Mouse (Mus musculus) limb, embryonic 14.5 days (tissue): ENCODE data around the gene Gm10272. TPM values are rescaled to one million over a fixed set of nuclear protein-coding genes. Genes with fewer than 3 reads are reported as not detected.
"Not testable (repeated sequence)": the region's sequence is repeated elsewhere in the genome, so short reads cannot be mapped to it uniquely, and the experiment has no call there.

Experiments used
- ATAC-seq: fragments of 200-750 bp; cut with Nextera tagmentation; 2 replicates; pipeline ENCODE4 v1.8.0; 2017; ENCODE audit warnings: low read depth, moderate number of reproducible peaks, moderate TSS enrichment; ENCODE audit not compliant: low FRiP score
- DNase-seq: peaks from one replicate; pipeline ENCODE4 v3.0.0-alpha.2; 2015; ENCODE audit warnings: low spot score
- H3K27ac ChIP-seq: fragments of 300-500 bp; sonication (generic); replicated peaks from 2 replicates; pipeline ENCODE4 v1.5.1; 2014; ENCODE audit warnings: low read depth, mild to moderate bottlenecking, low read length, moderate library complexity, mixed read lengths
- H3K27me3 ChIP-seq: fragments of 300-500 bp; sonication (generic); 2 replicates; pipeline ENCODE4 v1.6.1; 2014; ENCODE audit warnings: low read length, mixed read lengths; ENCODE audit not compliant: control insufficient read depth, insufficient read depth
- H3K36me3 ChIP-seq: fragments of 300-500 bp; sonication (generic); 2 replicates; pipeline ENCODE4 v1.6.1; 2014; ENCODE audit warnings: mild to moderate bottlenecking, low read length, moderate library complexity, mixed read lengths; ENCODE audit not compliant: control insufficient read depth, insufficient read depth
- H3K4me1 ChIP-seq: fragments of 300-500 bp; sonication (generic); 2 replicates; pipeline ENCODE4 v1.6.1; 2014; ENCODE audit warnings: antibody characterized with exemption, low read length, mixed read lengths; ENCODE audit not compliant: control insufficient read depth, insufficient read depth
- H3K4me2 ChIP-seq: fragments of 300-500 bp; sonication (generic); replicated peaks from 2 replicates; pipeline ENCODE4 v1.6.1; 2014; ENCODE audit warnings: low read depth, mild to moderate bottlenecking, low read length, moderate library complexity; ENCODE audit not compliant: severe bottlenecking
- H3K4me3 ChIP-seq: fragments of 300-500 bp; sonication (generic); replicated peaks from 2 replicates; pipeline ENCODE4 v1.5.1; 2014; ENCODE audit warnings: low read length
- H3K9ac ChIP-seq: fragments of 300-500 bp; sonication (generic); 2 replicates; pipeline ENCODE4 v1.6.1; 2014; ENCODE audit warnings: mild to moderate bottlenecking, low read depth, low read length, moderate library complexity; ENCODE audit not compliant: severe bottlenecking
- H3K9me3 ChIP-seq: fragments of 300-500 bp; sonication (generic); 2 replicates; pipeline ENCODE4 v1.6.1; 2016; ENCODE audit warnings: low read length; ENCODE audit not compliant: control insufficient read depth
- POLR2A ChIP-seq: fragments of 200-500 bp; IDR thresholded peaks from 2 replicates; pipeline ENCODE4 v1.8.0; 2012; ENCODE audit warnings: inconsistent platforms, mild to moderate bottlenecking, moderate library complexity, borderline replicate concordance; ENCODE audit not compliant: insufficient read depth, insufficient read length; ENCODE audit errors: extremely low read depth
- WGBS: fragments of 180-500 bp; shearing (Covaris S2); extraction: QIAGEN DNeasy Blood & Tissue Kit; methylation state at CpG from one replicate; pipeline ENCODE4 v1.1.7; 2014; 5-methylcytosine and 5-hydroxymethylcytosine counted together
- polyA plus RNA-seq, 2 experiments: library from polyadenylated mRNA; depleted of rRNA in 1 of 2; stranded (reverse) in 1 of 2; unstranded in 1 of 2; fragments of >200 nt; fragmentation: Nextera tagmentation in 1 of 2; extraction: Ambion mirVana in 1 of 2; gene quantifications; 2 replicates each; pipeline versions ENCODE4 v1.2.1 to v1.2.3; 2012 to 2014

Gene Gm10272
- polyA plus RNA-seq, 2 experiments: not detected

DNA sequence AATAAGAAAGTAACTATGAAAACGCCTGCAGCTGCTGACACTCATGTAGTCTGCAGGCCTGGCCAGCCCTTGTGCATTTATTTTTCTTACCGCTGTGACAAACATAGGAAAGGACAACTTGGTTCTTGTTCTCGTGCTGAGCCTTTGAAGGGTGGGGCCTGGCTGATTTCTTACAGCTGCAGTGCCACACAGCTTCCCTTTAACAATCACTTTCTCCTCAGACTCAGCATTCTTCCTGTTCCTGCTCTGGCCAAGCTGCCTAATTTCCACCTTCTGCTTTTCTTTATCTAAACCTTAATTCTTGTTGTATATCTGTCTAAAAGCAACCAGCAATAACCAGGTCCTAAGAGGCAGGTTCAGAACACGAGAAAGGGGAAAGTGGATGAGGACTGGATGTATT lies 7.3 kb downstream of the Gm10272 start:
- Histone ChIP-seq H3K9me3 (no peaks in the 10 kb centered on the region), H3K4me1 (no peaks in the 10 kb centered on the region), H3K27ac (no peak overlapping the region), H3K27me3 (no peaks in the 10 kb centered on the region), H3K4me2 (no peak overlapping the region), H3K9ac (no peak overlapping the region), H3K4me3 (no peak overlapping the region), H3K36me3 (no peaks in the 10 kb centered on the region)
- ATAC-seq (no peak), DNase-seq (no peak)
- no peak for TF ChIP-seq POLR2A
- 34% methylated on average over 4 of the region's 4 CpGs for WGBS

DNA sequence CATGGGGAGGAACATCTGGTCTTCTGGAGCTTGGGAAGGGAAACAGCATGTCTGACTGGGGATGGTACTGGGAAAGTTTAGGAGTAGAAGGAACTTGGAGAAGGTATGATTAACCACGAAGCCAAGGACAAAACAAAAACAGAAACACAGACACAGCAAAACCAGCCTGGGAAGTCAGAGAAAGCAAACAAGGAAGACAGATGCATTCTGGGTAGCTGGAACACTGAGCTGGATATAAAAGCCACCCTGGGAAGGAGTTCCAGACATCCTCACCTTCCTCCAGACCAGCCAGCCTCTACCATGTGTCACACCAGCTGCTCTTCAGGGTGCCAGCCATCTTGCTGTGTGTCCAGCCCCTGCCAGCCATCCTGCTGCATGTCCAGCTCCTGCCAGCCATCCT lies 9.1 kb downstream of the Gm10272 start, which contains the start of gene Gm10142:
Gene Gm10142, plus strand, starts transcription at position 301 of the 400 bp plus-strand sequence.
- Histone ChIP-seq H3K9ac (no peak within 1 kb of the TSS), H3K27ac (no peak within 1 kb of the TSS), H3K9me3 (no peaks in the 10 kb centered on the region), H3K4me1 (no peaks in the 10 kb centered on the region), H3K36me3 (no peaks in the 10 kb centered on the region), H3K27me3 (no peaks in the 10 kb centered on the region), H3K4me3 (no peak within 1 kb of the TSS), H3K4me2 (no peak within 1 kb of the TSS)
- 93% methylated on average over 1 of the region's 1 CpGs for WGBS
- TF ChIP-seq POLR2A: no peak
- ATAC-seq (no peak), DNase-seq (no peak)

DNA sequence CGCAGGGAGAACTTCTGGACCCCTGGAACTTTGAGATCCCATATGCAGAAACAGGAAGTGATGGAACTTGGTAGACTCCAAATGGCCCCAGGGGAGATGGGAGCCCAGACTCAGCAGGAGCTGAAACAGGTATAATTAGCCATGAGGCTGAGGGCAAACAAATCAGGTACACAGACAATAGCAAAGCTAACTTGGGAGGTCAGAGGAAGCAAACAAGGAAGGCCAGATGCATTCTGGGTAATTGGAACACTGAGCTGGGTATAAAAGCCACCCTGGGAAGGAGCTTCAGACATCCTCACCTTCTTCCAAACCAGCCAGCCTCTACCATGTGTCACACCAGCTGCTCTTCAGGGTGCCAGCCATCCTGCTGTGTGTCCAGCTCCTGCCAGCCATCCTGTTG lies 13.9 kb downstream of the Gm10272 start, which contains the start of gene Krtap12-1:
Gene Krtap12-1, plus strand, starts transcription at position 301 of the 400 bp plus-strand sequence.
- not testable (repeated sequence) for H3K9ac ChIP-seq, H3K27me3 ChIP-seq, H3K9me3 ChIP-seq, H3K4me1 ChIP-seq, H3K4me2 ChIP-seq, H3K36me3 ChIP-seq, H3K4me3 ChIP-seq, DNase-seq, H3K27ac ChIP-seq, ATAC-seq
- 81% methylated on average over 1 of the region's 1 CpGs for WGBS

DNA sequence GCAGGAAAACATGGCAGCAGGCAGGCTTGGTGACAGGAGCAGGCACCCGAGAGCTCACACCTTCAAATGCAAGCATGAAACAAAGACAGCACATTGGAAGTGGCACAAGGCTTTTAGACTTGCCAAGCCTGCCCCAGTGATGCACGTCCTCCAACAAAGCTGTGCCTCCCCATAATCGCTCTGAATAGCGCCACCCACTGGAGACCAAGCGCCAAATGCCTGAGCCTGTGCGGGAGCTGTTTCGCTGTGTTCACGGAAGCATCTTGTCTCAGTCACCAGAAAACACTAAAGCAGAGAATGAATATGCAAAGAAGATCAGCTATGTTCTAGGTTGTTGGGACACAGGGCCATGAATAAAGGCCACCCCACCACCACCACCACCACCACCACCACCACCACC lies 18.4 kb downstream of the Gm10272 start:
- no peak for ATAC-seq
- Histone ChIP-seq H3K36me3 (no peaks in the 10 kb centered on the region), H3K4me1 (no peaks in the 10 kb centered on the region), H3K4me2 (no peak overlapping the region), H3K4me3 (no peak overlapping the region), H3K27ac (no peak overlapping the region), H3K9ac (no peak overlapping the region), H3K9me3 (no peaks in the 10 kb centered on the region), H3K27me3 (no peaks in the 10 kb centered on the region)
- no peak for DNase-seq
- 75% methylated on average over 8 of the region's 8 CpGs for WGBS
- no peak for TF ChIP-seq POLR2A

DNA sequence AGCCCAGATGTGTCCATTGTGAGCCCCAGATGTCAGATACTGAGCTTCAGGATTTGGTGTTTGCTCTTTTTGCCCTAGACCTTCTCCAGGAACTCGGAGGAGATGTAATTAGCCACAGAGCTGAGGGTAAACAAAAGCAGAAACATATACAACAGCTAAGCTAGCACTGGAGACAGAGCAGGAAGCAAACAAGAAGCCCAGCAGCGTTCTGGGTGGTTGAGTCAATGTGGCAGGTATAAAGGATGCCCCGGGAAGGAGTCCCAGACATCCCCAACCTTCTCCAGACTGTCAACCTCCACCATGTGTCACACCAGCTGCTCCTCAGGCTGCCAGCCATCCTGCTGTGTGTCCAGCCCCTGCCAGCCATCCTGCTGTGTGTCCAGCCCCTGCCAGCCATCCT lies 19.8 kb downstream of the Gm10272 start, which contains the start of gene Gm10100:
Gene Gm10100, plus strand, starts transcription at position 301 of the 400 bp plus-strand sequence.
- no peaks in the 10 kb centered on the region for H3K36me3 ChIP-seq
- ATAC-seq (no peak), DNase-seq (no peak)
- no peak within 1 kb of the TSS for H3K4me2 ChIP-seq
- no peak within 1 kb of the TSS for H3K27ac ChIP-seq
- H3K27me3 ChIP-seq: no peaks in the 10 kb centered on the region
- TF ChIP-seq POLR2A: no peak
- no peak within 1 kb of the TSS for H3K9ac ChIP-seq
- H3K9me3 ChIP-seq: no peaks in the 10 kb centered on the region
- WGBS: 24% methylated on average over 3 of the region's 3 CpGs
- no peaks in the 10 kb centered on the region for H3K4me1 ChIP-seq
- no peak within 1 kb of the TSS for H3K4me3 ChIP-seq

DNA sequence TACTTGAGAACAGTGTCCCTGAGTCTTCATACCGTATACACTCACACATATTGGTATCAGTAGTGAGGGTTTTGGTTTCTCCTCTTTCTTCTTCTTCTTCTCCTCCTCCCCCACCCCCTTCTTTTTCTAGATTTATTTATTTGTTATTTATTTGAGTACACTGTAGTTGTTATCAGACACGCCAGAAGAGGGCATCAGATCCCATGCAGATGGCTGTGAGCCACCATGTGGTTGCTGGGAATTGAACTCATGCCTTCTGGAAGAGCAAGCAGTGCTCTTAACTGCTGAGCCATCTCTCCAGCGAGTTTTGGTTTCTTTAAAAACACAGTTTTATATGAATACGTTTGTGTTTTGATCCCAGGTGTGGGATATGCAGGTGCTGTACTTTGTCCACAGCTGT lies 21.9 kb downstream of the Gm10272 start:
- DNase-seq: no peak
- ATAC-seq: no peak
- 50% methylated on average over 4 of the region's 4 CpGs for WGBS

More for the DNA sequence above, 21.9 kb downstream of the Gm10272 start:
- Histone ChIP-seq H3K9ac (no peak overlapping the region), H3K4me2 (no peak overlapping the region), H3K27ac (no peak overlapping the region), H3K27me3 (no peaks in the 10 kb centered on the region), H3K4me3 (no peak overlapping the region), H3K36me3 (no peaks in the 10 kb centered on the region), H3K9me3 (no peaks in the 10 kb centered on the region), H3K4me1 (no peaks in the 10 kb centered on the region)
- no peak for TF ChIP-seq POLR2A
